Mouse (Mus musculus): ENCODE measurements around the gene Aacs. TPM values are rescaled to one million over a fixed set of nuclear protein-coding genes. Genes with fewer than 3 reads are reported as not detected.

Gene Aacs
- total and polyA plus RNA-seq, 3 experiments = 32.8 to 79.5 TPM; not detected in 1

GRCm38 (mm10) chr5:125523361-125523760 lies 47.7 kb downstream of the Aacs start:
- no peaks in the 10 kb centered on the region for H3K27me3 ChIP-seq (ENCODE audit: control insufficient read depth in 1 of 2, insufficient read depth in 2 of 2, low read length in 2 of 2)
- TF ChIP-seq NELFE (IDR thresholded peaks at IDR 0.05; ENCODE audit: low read depth, low read length) = no peak
- no peak for TF ChIP-seq USF2 (IDR thresholded peaks at IDR 0.05; ENCODE audit: borderline replicate concordance in 1 of 2, insufficient read depth in 1 of 2, low read depth in 1 of 2, low read length in 2 of 2)
- no peak for TF ChIP-seq SMC3 (IDR thresholded peaks at IDR 0.05; ENCODE audit: low read depth, low read length)
- TF ChIP-seq ZKSCAN1 (IDR thresholded peaks at IDR 0.05; ENCODE audit: low read depth, low read length) = no peak
- no peak for TF ChIP-seq GABPA (IDR thresholded peaks at IDR 0.05; ENCODE audit: low read depth, low read length)
- no peak for TF ChIP-seq ZC3H11A (IDR thresholded peaks at IDR 0.05; ENCODE audit: low read depth, low read length)
- no peak for TF ChIP-seq MAX (IDR thresholded peaks at IDR 0.05; ENCODE audit: low read length)
- no peak for TF ChIP-seq RCOR1 (IDR thresholded peaks at IDR 0.05; ENCODE audit: low read depth, low read length)
- TF ChIP-seq CHD2 (IDR thresholded peaks at IDR 0.05; ENCODE audit: low read length) = no peak
- no peak for TF ChIP-seq JUND (IDR thresholded peaks at IDR 0.05; ENCODE audit: low read depth, low read length)
- no peak for TF ChIP-seq MYC (IDR thresholded peaks at IDR 0.05; ENCODE audit: low read depth, low read length)
- no peak for TF ChIP-seq ZMIZ1 (IDR thresholded peaks at IDR 0.05; ENCODE audit: low read depth, low read length)
- no peak for TF ChIP-seq USF1 (IDR thresholded peaks at IDR 0.05; ENCODE audit: low read depth, low read length)
- TF ChIP-seq POLR2AphosphoS5 (IDR thresholded peaks at IDR 0.05; ENCODE audit: borderline replicate concordance, low read depth, low read length) = no peak
- no peak for TF ChIP-seq TCF12 (IDR thresholded peaks at IDR 0.05; ENCODE audit: low read depth, low read length)
- no peak for TF ChIP-seq BHLHE40 (IDR thresholded peaks at IDR 0.05; ENCODE audit: borderline replicate concordance, low read depth, low read length)
- TF ChIP-seq E2F4 (IDR thresholded peaks at IDR 0.05; ENCODE audit: borderline replicate concordance, low read depth, low read length) = no peak
- H3K36me3 ChIP-seq (ENCODE audit: control insufficient read depth in 1 of 2, insufficient read depth in 2 of 2, low read length in 2 of 2) = no peaks in the 10 kb centered on the region
- H3K27ac ChIP-seq (ENCODE audit: control insufficient read depth, low read depth, low read length) = no peak overlapping the region
- no peaks in the 10 kb centered on the region for H3K79me2 ChIP-seq (ENCODE audit: control insufficient read depth, insufficient read depth, low read length, poor library complexity)
- H3K9me3 ChIP-seq (replicated peaks; ENCODE audit: insufficient read depth, low read length) = no peaks in the 10 kb centered on the region
- H3K9ac ChIP-seq (ENCODE audit: control insufficient read depth, low read depth, low read length, poor library complexity, severe bottlenecking) = no peak overlapping the region
- no peaks in the 10 kb centered on the region for H3K4me1 ChIP-seq (ENCODE audit: control insufficient read depth in 1 of 2, insufficient read depth in 2 of 2, low read length in 2 of 2)
- peak; percentile 38 for DNase-seq (ENCODE audit: low read depth, low spot score)
- no peak overlapping the region for H3K4me3 ChIP-seq (ENCODE audit: control insufficient read depth in 1 of 2, insufficient read depth in 1 of 2, low read depth in 2 of 2, low read length in 2 of 2)

DNA sequence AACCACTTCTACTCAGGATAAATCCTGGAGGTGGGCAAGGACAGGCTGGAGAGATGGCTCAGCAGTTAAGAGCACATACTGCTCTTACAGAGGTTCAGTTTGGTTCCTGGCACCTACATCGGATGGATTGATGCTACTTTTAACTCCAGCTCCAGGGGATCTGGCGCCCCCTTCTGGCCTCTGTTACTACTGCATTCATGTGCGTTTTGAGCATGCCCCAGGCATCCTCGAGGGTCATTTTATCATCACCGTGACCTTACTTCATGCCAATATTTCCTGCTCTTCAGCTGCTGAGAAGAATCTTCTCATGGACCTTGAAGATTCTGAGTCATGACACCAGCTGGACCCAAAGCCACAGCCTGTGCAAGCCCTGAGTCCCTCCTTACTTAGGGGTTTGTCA lies 49.9 kb downstream of the Aacs start:
- Histone ChIP-seq H3K9me3 (replicated peaks; ENCODE audit: insufficient read depth, low read length) (no peaks in the 10 kb centered on the region), H3K4me1 (ENCODE audit: control insufficient read depth in 1 of 2, insufficient read depth in 2 of 2, low read length in 2 of 2) (no peaks in the 10 kb centered on the region), H3K9ac (ENCODE audit: control insufficient read depth, low read depth, low read length, poor library complexity, severe bottlenecking) (no peak overlapping the region), H3K36me3 (ENCODE audit: control insufficient read depth in 1 of 2, insufficient read depth in 2 of 2, low read length in 2 of 2) (no peaks in the 10 kb centered on the region), H3K27me3 (ENCODE audit: control insufficient read depth in 1 of 2, insufficient read depth in 2 of 2, low read length in 2 of 2) (no peaks in the 10 kb centered on the region), H3K27ac (ENCODE audit: control insufficient read depth, low read depth, low read length) (no peak overlapping the region), H3K4me3 (ENCODE audit: control insufficient read depth in 1 of 2, insufficient read depth in 1 of 2, low read depth in 2 of 2, low read length in 2 of 2) (no peak overlapping the region), H3K79me2 (ENCODE audit: control insufficient read depth, insufficient read depth, low read length, poor library complexity) (no peaks in the 10 kb centered on the region)
- TF ChIP-seq CTCF (IDR thresholded peaks at IDR 0.05 in 2 of 3, conservative IDR thresholded peaks at IDR 0.05 in 1 of 3; ENCODE audit: control insufficient read depth in 1 of 3, insufficient read depth in 1 of 3, low read depth in 2 of 3, low read length in 3 of 3, poor library complexity in 1 of 3, severe bottlenecking in 1 of 3) = peak; percentile 53 to 64 (median 57)
- TF ChIP-seq SIN3A (IDR thresholded peaks at IDR 0.05; ENCODE audit: low read length) = no peak
- TF ChIP-seq MAFK (IDR thresholded peaks at IDR 0.05; ENCODE audit: borderline replicate concordance, low read depth, low read length) = no peak
- peak; percentile 37 for TF ChIP-seq RAD21 (IDR thresholded peaks at IDR 0.05; ENCODE audit: low read depth, low read length)
- no peak for TF ChIP-seq MYB (IDR thresholded peaks at IDR 0.05; ENCODE audit: low read depth, low read length)
- TF ChIP-seq SMC3 (IDR thresholded peaks at IDR 0.05; ENCODE audit: low read depth, low read length) = peak; percentile 39; the same call in 1 of the 2 replicates
- TF ChIP-seq MAX (IDR thresholded peaks at IDR 0.05; ENCODE audit: low read length) = no peak
- TF ChIP-seq TCF12 (IDR thresholded peaks at IDR 0.05; ENCODE audit: low read depth, low read length) = no peak
- peak; percentile 28 for DNase-seq (ENCODE audit: low read depth, low spot score)
